Mouse (Mus musculus): Measurements from ENCODE around the gene Nphp3. TPM values are rescaled to one million over a fixed set of nuclear protein-coding genes. Genes with fewer than 3 reads are reported as not detected.

Gene Nphp3
- polyA plus RNA-seq, 1 experiment from 2014 or later: 5.0 TPM

DNA sequence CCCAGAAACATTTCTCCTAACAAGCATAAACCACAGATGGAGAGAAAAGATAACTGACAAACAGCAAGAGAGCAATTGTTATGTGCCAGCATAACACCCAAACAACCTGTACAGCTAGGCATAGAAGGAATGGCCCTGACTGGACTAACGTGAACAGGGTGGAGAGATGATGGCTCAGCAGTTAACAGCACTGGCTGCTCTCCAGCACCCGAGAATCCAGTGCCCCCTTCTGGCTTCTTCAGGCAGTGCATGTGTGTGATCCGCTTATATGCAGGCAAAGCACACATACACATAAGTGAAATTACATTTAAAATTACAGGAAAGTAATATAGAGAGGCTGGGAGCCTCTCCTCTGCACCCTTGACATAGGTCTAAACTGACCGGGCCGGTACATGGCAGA is 77.0 kb downstream of the Nphp3 start:
- WGBS: 51% methylated on average over 5 of the region's 5 CpGs
- H3K9ac ChIP-seq (replicated peaks; ENCODE audit: low read depth, low read length): no peak overlapping the region

DNA sequence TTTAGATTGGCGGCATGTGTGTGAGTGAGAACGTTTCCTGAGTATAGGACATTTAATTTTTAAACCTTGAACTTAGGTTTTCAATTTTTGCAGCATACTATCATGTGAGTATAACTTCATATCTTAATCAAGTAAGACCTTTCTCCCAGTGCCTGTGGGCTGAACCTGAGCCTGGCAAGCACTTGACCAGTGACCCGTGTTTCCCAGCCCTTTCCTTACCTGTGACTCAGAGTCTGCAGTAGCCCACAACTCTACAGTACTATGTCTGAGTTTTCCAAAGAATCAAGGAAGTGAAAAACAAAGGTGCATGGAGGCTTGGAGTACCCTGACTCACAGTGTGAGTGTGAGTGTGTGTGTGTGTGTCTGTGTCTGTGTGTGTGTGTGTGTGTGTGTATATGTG is 77.7 kb downstream of the Nphp3 start:
- WGBS: 77% methylated on average over 3 of the region's 3 CpGs
- no peaks in the 10 kb centered on the region for H3K36me3 ChIP-seq (ENCODE audit: control insufficient read depth, insufficient read depth, low read length)
- no peaks in the 10 kb centered on the region for H3K9me3 ChIP-seq (ENCODE audit: control insufficient read depth, low read length)

More for the DNA sequence above, 77.0 kb downstream of the Nphp3 start:
- H3K4me2 ChIP-seq (ENCODE audit: low read depth, low read length): no peak overlapping the region
- no peak for ATAC-seq (ENCODE audit: low read depth)
- no peak overlapping the region for H3K4me3 ChIP-seq (ENCODE audit: low read depth, low read length)
- H3K36me3 ChIP-seq (ENCODE audit: control insufficient read depth, insufficient read depth, low read length): no peaks in the 10 kb centered on the region
- no peaks in the 10 kb centered on the region for H3K4me1 ChIP-seq (ENCODE audit: control insufficient read depth, insufficient read depth, low read length)
- H3K27ac ChIP-seq (ENCODE audit: low read depth, low read length): no peak overlapping the region
- no peaks in the 10 kb centered on the region for H3K27me3 ChIP-seq (ENCODE audit: control insufficient read depth, insufficient read depth, low read length)
- no peaks in the 10 kb centered on the region for H3K9me3 ChIP-seq (ENCODE audit: control insufficient read depth, low read length)

DNA sequence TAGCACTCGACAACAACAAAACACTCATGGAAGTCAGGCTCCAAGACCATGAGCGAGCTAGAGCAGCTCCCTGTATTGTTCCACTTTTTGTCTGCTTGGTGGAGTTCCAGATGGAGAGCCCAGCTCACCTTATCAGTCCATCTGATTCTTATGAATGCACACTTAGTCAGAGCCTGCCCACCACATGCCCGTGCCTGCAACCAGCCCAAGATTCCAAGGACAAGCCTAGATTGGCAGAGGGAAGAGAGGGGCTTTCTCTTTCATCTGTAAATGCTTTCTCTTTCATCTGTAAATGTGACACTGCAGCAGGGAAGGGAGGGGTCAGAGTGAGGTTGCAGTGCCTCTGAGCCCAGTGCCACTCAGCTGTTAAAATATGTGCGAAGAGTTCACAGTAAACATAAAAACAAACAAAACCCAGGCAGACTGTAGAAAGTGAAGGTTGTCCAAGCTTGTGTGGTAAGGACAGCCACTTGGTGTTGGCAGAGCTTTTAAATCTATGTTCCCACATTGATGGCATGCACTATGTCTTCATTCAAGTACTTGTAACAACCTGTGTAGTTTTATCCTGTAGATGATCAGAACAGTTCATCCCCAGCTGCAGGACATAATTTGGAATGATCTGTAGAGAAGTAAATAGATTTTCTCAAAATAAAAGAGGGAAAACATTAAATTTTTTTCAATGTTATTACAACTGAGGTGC is 83.5 kb downstream of the Nphp3 start:
- H3K9me3 ChIP-seq (ENCODE audit: control insufficient read depth, low read length): no peaks in the 10 kb centered on the region
- H3K4me3 ChIP-seq (ENCODE audit: low read depth, low read length): no peak overlapping the region
- H3K4me2 ChIP-seq (ENCODE audit: low read depth, low read length): no peak overlapping the region
- no peaks in the 10 kb centered on the region for H3K4me1 ChIP-seq (ENCODE audit: control insufficient read depth, insufficient read depth, low read length)
- no peaks in the 10 kb centered on the region for H3K36me3 ChIP-seq (ENCODE audit: control insufficient read depth, insufficient read depth, low read length)
- H3K27ac ChIP-seq (ENCODE audit: low read depth, low read length): no peak overlapping the region
- ATAC-seq (ENCODE audit: low read depth): no peak
- WGBS: 56% methylated on average over 4 of the region's 4 CpGs
- no peak overlapping the region for H3K9ac ChIP-seq (replicated peaks; ENCODE audit: low read depth, low read length)
- H3K27me3 ChIP-seq (ENCODE audit: control insufficient read depth, insufficient read depth, low read length): no peaks in the 10 kb centered on the region

More for the DNA sequence above, 77.7 kb downstream of the Nphp3 start:
- Histone ChIP-seq H3K27ac (ENCODE audit: low read depth, low read length) (no peak overlapping the region), H3K4me3 (ENCODE audit: low read depth, low read length) (no peak overlapping the region), H3K9ac (replicated peaks; ENCODE audit: low read depth, low read length) (no peak overlapping the region), H3K27me3 (ENCODE audit: control insufficient read depth, insufficient read depth, low read length) (no peaks in the 10 kb centered on the region), H3K4me2 (ENCODE audit: low read depth, low read length) (no peak overlapping the region), H3K4me1 (ENCODE audit: control insufficient read depth, insufficient read depth, low read length) (no peaks in the 10 kb centered on the region)
- ATAC-seq (ENCODE audit: low read depth): no peak

DNA sequence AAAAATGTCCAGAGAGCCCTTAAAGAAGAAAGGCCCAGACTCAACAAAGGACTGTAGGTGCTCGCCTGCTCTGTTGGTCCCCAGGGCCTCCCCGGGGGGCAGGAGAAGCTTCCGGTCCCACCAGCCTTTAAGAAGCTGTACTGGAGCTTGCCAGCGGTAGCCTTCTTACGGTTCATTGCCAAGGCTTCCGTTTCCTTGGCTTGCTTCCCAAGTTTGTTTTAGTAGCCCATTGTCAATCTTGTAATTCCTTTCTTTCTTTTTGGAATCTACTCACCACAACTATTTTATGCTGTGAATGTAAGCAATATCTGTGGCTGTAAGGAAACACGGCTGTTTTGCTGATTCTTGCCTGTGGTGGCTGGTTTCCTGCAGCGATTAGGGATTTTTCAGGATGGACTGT is 86.2 kb downstream of the Nphp3 start:
- Histone ChIP-seq H3K4me1 (ENCODE audit: control insufficient read depth, insufficient read depth, low read length) (no peaks in the 10 kb centered on the region), H3K4me3 (ENCODE audit: low read depth, low read length) (no peak overlapping the region), H3K9ac (replicated peaks; ENCODE audit: low read depth, low read length) (no peak overlapping the region), H3K27me3 (ENCODE audit: control insufficient read depth, insufficient read depth, low read length) (no peaks in the 10 kb centered on the region), H3K4me2 (ENCODE audit: low read depth, low read length) (no peak overlapping the region), H3K9me3 (ENCODE audit: control insufficient read depth, low read length) (no peaks in the 10 kb centered on the region), H3K36me3 (ENCODE audit: control insufficient read depth, insufficient read depth, low read length) (no peaks in the 10 kb centered on the region), H3K27ac (ENCODE audit: low read depth, low read length) (no peak overlapping the region)
- no peak for ATAC-seq (ENCODE audit: low read depth)
- WGBS: 56% methylated on average over 8 of the region's 8 CpGs

DNA sequence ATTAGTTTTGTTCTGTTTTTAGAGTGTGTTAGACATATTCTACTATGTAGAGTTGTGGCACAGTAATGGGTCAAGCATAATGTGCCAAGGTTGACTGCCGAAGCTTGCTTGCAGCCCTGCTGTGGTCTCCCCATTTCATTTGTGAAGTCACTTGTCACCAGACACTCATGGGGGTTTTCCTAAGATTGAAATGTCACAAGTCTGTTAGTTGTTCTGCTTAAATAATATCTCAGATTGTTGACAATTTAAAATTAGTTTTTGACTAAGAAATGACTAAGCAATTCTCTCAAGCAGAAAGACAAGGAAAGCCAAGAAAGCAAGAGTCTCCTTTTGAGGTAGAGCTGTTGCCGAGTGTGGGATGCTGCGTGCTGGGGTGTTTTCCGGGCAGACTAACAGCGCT is 90.6 kb downstream of the Nphp3 start:
- no peak for ATAC-seq (ENCODE audit: low read depth)
- Histone ChIP-seq H3K36me3 (ENCODE audit: control insufficient read depth, insufficient read depth, low read length) (no peaks in the 10 kb centered on the region), H3K4me3 (ENCODE audit: low read depth, low read length) (no peak overlapping the region), H3K4me1 (ENCODE audit: control insufficient read depth, insufficient read depth, low read length) (no peaks in the 10 kb centered on the region), H3K4me2 (ENCODE audit: low read depth, low read length) (no peak overlapping the region), H3K9ac (replicated peaks; ENCODE audit: low read depth, low read length) (no peak overlapping the region), H3K9me3 (ENCODE audit: control insufficient read depth, low read length) (no peaks in the 10 kb centered on the region), H3K27ac (ENCODE audit: low read depth, low read length) (no peak overlapping the region), H3K27me3 (ENCODE audit: control insufficient read depth, insufficient read depth, low read length) (no peaks in the 10 kb centered on the region)
- WGBS: 94% methylated on average over 5 of the region's 5 CpGs

Other genes starting within 250 kb of the Nphp3 start
- 32.4 and 38.0 TPM in 2 replicates for gene Tmem108, start 240.7 kb upstream of the Nphp3 start, polyA plus RNA-seq (2014; fragmentation: Nextera tagmentation; extraction: Ambion mirVana)
- not detected in 2 replicates for gene Gm28305, start 38.1 kb downstream of the Nphp3 start, polyA plus RNA-seq (2014; fragmentation: Nextera tagmentation; extraction: Ambion mirVana)
- gene Uba5, start 60.6 kb downstream of the Nphp3 start, polyA plus RNA-seq (2014; fragmentation: Nextera tagmentation; extraction: Ambion mirVana): 72.6 and 83.2 TPM in 2 replicates
- gene Acad11, start 60.8 kb downstream of the Nphp3 start, polyA plus RNA-seq (2014; fragmentation: Nextera tagmentation; extraction: Ambion mirVana): 7.8 and 8.8 TPM in 2 replicates
- gene Ackr4, start 124.4 kb downstream of the Nphp3 start, polyA plus RNA-seq (2014; fragmentation: Nextera tagmentation; extraction: Ambion mirVana): 1.4 and 2.2 TPM in 2 replicates

Data from neural tube, embryonic 14.5 days (tissue).